Mouse (Mus musculus): ENCODE results near the gene Sema6b.
"Not testable (repeated sequence)": the region's sequence is repeated elsewhere in the genome, so short reads cannot be mapped to it uniquely, and the experiment has no call there.

The Sema6b gene

GRCm38 (mm10) chr17:56116193-56116592 is 23.9 kb downstream of the Sema6b start:
- no peak for DNase-seq

GRCm38 (mm10) chr17:56112743-56113142 is 27.4 kb downstream of the Sema6b start:
- DNase-seq = no peak

DNA sequence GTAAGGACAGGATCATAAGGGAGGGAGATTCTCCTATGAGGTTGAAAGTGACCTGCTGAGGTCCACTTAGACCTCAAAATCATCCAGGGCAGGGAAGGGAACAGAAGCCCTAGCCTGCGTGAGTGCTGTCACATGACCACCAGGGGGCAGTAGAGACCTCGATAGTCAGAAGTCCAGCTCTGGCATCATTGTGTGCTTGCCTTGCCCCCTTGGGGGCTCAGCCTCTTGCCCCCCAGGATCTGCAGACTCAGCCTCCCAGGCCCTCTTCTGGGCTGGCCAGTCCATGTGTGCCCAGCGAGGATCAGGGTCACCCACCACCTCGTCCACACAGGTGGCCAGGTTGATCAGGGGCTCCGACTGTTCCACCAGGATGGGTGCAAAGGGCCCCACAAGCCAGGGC is 28.3 kb downstream of the Sema6b start:
- peak; percentile 70 for DNase-seq

GRCm38 (mm10) chr17:56111021-56111420 is 29.1 kb downstream of the Sema6b start:
- DNase-seq = no peak

- no peak for DNase-seq
Measured at GRCm38 (mm10) chr17:56110571-56110970, 29.6 kb downstream of the Sema6b start.

GRCm38 (mm10) chr17:56109219-56110051 is 30.7 kb downstream of the Sema6b start, which contains the start of gene Plin4:
TSS of gene Plin4 (minus strand) at chr17:56109803.
- DNase-seq = no peak

GRCm38 (mm10) chr17:56108334-56109044 is 31.7 kb downstream of the Sema6b start:
- peak; percentile 50 for DNase-seq

GRCm38 (mm10) chr17:56107736-56108135 is 32.4 kb downstream of the Sema6b start:
- no peak for DNase-seq

GRCm38 (mm10) chr17:56106981-56107380 is 33.2 kb downstream of the Sema6b start:
- no peak for DNase-seq

- DNase-seq = not testable (repeated sequence)
Measured at GRCm38 (mm10) chr17:56106436-56106835, 33.7 kb downstream of the Sema6b start.

DNA sequence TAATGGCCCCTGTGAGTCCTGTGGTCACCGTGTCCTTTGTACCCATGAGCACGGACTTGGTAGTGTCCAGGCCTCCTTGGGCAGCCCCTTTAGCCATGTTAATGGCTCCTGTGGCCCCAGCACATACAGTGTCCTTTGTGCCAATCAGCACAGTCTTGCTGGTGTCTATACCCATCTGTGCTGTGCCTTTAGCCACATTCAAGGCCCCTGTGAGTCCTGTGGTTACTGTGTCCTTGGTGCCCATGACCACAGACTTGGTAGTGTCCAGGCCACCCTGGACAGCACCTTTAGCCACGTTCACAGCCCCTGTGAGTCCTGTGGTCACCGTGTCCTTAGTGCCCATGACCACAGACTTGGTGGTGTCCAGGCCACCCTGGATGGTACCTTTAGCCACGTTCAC is 35.3 kb downstream of the Sema6b start:
- not testable (repeated sequence) for DNase-seq

DNA sequence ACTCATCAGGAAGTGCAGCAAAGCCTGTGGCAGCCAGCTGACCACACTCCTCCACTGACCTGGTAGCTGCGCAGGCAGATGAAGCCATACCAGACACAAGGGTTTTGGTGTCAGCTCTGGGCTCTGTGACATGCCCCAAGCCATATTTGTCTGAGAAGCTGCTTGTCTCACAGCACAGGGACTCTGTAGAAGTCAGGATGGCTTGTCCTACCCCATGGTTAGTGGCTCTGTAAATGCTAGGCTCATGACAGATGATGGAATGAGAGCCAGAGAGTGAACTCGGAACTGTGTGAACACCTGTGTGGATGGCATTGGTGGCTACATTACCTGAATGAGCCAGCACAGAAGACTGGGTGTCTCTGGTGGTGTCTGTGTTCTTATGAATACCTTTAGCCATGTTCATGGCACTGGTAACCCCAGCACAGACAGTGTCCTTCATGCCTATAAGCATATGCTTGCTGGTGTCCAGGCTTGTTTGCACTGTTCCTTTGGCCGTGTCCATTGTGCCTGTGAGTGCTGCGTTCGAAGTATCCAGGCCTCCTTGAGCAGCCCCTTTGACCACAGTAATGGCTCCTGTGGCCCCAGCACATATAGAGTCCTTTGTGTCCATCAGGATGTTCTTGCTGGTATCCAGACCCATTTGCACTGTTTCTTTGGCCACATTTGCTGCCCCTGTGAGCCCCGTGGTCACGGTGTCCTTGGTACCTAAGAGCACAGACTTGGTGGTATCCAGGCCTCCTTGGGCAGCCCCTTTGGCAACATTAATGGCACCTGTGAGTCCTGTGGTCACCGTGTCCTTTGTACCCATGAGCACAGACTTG is 36.5 kb downstream of the Sema6b start:
- no peak for DNase-seq

GRCm38 (mm10) chr17:56102927-56103326 is 37.2 kb downstream of the Sema6b start:
- DNase-seq = no peak

- no peak for DNase-seq
Measured at GRCm38 (mm10) chr17:56102158-56102557, 38.0 kb downstream of the Sema6b start.

- DNase-seq = no peak
Measured at GRCm38 (mm10) chr17:56100811-56101210, 39.3 kb downstream of the Sema6b start.

- DNase-seq = no peak
Measured at GRCm38 (mm10) chr17:56098711-56099572, 41.2 kb downstream of the Sema6b start.

- DNase-seq = no peak
Measured at GRCm38 (mm10) chr17:56098180-56098579, 42.0 kb downstream of the Sema6b start.

DNA sequence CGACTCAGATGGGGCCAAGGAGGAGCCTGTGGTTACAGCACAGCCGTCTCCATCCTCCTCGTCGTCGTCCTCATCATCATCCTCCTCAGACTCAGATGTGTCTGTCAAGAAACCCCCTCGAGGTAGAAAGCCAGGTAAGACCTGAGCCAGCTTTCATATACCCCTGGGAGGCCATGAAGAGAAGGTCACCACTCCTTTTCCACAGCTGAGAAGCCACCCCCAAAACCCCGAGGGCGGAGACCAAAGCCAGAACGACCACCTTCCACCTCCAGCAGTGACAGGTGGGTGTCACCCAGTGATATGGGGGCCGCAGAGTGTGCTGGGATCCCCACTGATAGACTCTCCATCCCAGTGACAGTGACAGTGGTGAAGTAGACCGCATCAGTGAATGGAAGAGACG is 43.3 kb downstream of the Sema6b start:
- DNase-seq = no peak

- DNase-seq = no peak
Measured at GRCm38 (mm10) chr17:56092794-56093193, 47.3 kb downstream of the Sema6b start.

- no peak for DNase-seq
Measured at GRCm38 (mm10) chr17:56092312-56092711, 47.8 kb downstream of the Sema6b start.

- DNase-seq = peak; percentile 62
Measured at GRCm38 (mm10) chr17:56080781-56081585, 59.2 kb downstream of the Sema6b start.

Data from cerebellum, adult 9-11 months (tissue).